Mouse (Mus musculus) liver, embryonic 11.5 days (tissue): ENCODE data around the gene Maco1. TPM values are rescaled to one million over a fixed set of nuclear protein-coding genes. Genes with fewer than 3 reads are reported as not detected.
A peak's percentile ranks its signal among the peaks of the same experiment; 100 is the strongest.

ENCODE experiments used
- ATAC-seq: fragments of 200-750 bp; cut with Nextera tagmentation; replicated peaks from 2 replicates; pipeline ENCODE4 v1.8.0; 2017; ENCODE audit warnings: moderate number of reproducible peaks, mild to moderate bottlenecking, moderate TSS enrichment, moderate library complexity; ENCODE audit not compliant: low FRiP score
- DNase-seq: peaks from one replicate; pipeline ENCODE4 v3.0.0-alpha.2; 2017; ENCODE audit warnings: low spot score
- H3K27ac ChIP-seq: fragments of 300-500 bp; sonication (generic); 2 replicates; pipeline ENCODE4 v1.5.1; 2014; ENCODE audit warnings: mild to moderate bottlenecking, low read depth, low read length, control low read depth
- H3K27me3 ChIP-seq: fragments of 300-500 bp; sonication (generic); replicated peaks from 2 replicates; pipeline ENCODE4 v1.6.1; 2014; ENCODE audit warnings: low read length, mixed read lengths; ENCODE audit not compliant: control insufficient read depth, insufficient read depth
- H3K36me3 ChIP-seq: fragments of 300-500 bp; sonication (generic); 2 replicates; pipeline ENCODE4 v1.6.1; 2014; ENCODE audit warnings: mild to moderate bottlenecking, low read length, moderate library complexity, mixed read lengths; ENCODE audit not compliant: control insufficient read depth, insufficient read depth
- H3K4me1 ChIP-seq: fragments of 300-500 bp; sonication (generic); replicated peaks from 2 replicates; pipeline ENCODE4 v1.6.1; 2014; ENCODE audit warnings: low read length, mixed read lengths; ENCODE audit not compliant: control insufficient read depth, insufficient read depth
- H3K4me2 ChIP-seq: fragments of 300-500 bp; sonication (generic); 2 replicates; pipeline ENCODE4 v1.6.1; 2014; ENCODE audit warnings: mild to moderate bottlenecking, control low read depth, moderate library complexity
- H3K4me3 ChIP-seq: fragments of 300-500 bp; sonication (generic); 2 replicates; pipeline ENCODE4 v1.5.1; 2014; ENCODE audit warnings: low read depth, low read length, control low read depth
- H3K9ac ChIP-seq: fragments of 300-500 bp; sonication (generic); 2 replicates; pipeline ENCODE4 v1.6.1; 2014; ENCODE audit warnings: low read depth, low read length, control low read depth
- H3K9me3 ChIP-seq: fragments of 300-500 bp; sonication (generic); 2 replicates; pipeline ENCODE4 v1.6.1; 2016; ENCODE audit warnings: low read length, inconsistent platforms, mixed read lengths; ENCODE audit not compliant: control insufficient read depth
- WGBS: fragments of 180-500 bp; shearing (Covaris S2); extraction: QIAGEN DNeasy Blood & Tissue Kit; methylation state at CpG from one replicate; pipeline ENCODE4 v1.1.7; 2014; 5-methylcytosine and 5-hydroxymethylcytosine counted together
- polyA plus RNA-seq: library from polyadenylated mRNA; unstranded; fragments of >200 nt; fragmentation: Nextera tagmentation; extraction: Ambion mirVana; gene quantifications from 2 replicates; pipeline ENCODE4 v1.2.1, GENCODE M21; 2014

The Maco1 gene
- polyA plus RNA-seq, 1 experiment from 2014 or later = 26.3 TPM

DNA sequence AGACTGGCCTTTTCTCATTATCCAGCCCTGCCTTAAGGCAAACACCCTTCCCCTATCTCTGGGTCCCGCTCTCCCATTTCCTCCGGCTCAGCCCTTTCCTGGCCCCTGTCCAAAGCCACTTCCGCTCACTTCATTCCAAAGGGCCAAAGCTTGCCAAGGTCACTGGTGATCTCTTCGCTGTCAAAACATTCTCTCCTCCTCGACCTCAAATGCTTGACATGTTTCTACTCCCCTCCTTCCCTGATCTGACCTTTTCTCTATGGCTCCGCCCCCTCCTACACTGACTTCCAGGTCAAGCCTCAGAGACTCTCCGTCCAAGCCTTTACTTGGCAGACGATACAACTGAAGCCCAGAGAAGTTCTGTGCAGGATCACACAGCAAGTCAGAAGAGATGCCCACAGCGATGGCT, 92.3 kb downstream of the Maco1 start:
- H3K9ac ChIP-seq = peak overlapping the region; percentile 12
- no peak; the same call in 1 of the 2 replicates for ATAC-seq
- 16% methylated on average over 9 of the region's 9 CpGs for WGBS
- peaks cover 88% of the 10 kb centered on the region for H3K4me1 ChIP-seq
- peak; percentile 68 for DNase-seq
- H3K36me3 ChIP-seq = no peaks in the 10 kb centered on the region; the same call in 1 of the 2 replicates
- H3K4me3 ChIP-seq = peak overlapping the region; percentile 10; the same call in 1 of the 2 replicates
- peak overlapping the region; percentile 84 for H3K27ac ChIP-seq
- no peaks in the 10 kb centered on the region for H3K9me3 ChIP-seq
- H3K4me2 ChIP-seq = peak overlapping the region; percentile 36
- no peaks in the 10 kb centered on the region for H3K27me3 ChIP-seq

DNA sequence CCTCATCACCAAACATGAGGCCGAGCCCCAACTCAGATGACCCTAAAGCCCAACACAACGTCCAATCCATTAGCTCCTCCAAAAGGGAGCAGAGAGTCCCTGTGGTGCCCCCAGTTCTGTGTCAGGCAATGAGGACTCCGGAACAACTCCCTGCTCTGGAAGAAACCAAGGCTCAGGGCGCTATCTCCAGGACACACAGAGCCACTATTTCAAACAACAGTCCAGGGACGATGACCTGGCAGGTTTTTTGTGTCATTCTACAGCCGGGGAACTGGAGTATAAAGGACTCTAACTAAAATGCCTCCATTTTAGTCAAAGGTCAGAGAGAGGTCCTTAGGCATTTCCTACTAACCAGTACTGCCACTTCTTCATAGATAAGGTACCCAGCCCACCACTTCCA, 92.9 kb downstream of the Maco1 start:
- H3K4me2 ChIP-seq = peak overlapping the region; percentile 36
- ATAC-seq = peak; percentile 38; the same call in 1 of the 2 replicates
- H3K4me1 ChIP-seq = peaks cover 88% of the 10 kb centered on the region
- peaks cover under 1% of the 10 kb centered on the region; the same call in 1 of the 2 replicates for H3K36me3 ChIP-seq
- H3K27ac ChIP-seq = peak overlapping the region; percentile 84
- no peaks in the 10 kb centered on the region for H3K27me3 ChIP-seq
- 39% methylated on average over 6 of the region's 6 CpGs for WGBS
- no peaks in the 10 kb centered on the region for H3K9me3 ChIP-seq
- H3K4me3 ChIP-seq = no peak overlapping the region; the same call in 1 of the 2 replicates
- no peak for DNase-seq
- H3K9ac ChIP-seq = peak overlapping the region; percentile 12

DNA sequence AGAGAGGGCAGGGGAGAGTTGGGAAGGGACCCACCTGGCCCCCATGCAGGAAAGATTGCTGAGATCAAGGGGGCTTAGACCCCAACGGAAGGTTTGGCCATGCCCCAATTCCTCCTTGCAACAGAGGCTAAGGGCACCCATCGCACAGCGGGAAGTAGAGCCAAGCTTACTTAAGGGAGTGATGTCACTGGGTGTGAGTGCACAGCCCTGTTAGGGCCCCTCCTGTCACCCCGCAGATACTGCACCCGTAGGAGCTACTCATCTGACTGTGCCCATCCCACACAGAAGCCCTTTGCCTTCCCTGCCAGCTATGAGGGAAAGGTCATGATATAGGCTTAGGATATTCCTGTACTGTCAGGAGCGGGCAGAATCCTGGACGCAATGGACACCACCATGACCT, 93.6 kb downstream of the Maco1 start:
- ATAC-seq = peak; percentile 84
- WGBS = 61% methylated on average over 7 of the region's 7 CpGs
- peak overlapping the region; percentile 36 for H3K4me2 ChIP-seq
- H3K9me3 ChIP-seq = no peaks in the 10 kb centered on the region
- peaks cover 88% of the 10 kb centered on the region for H3K4me1 ChIP-seq
- H3K27me3 ChIP-seq = no peaks in the 10 kb centered on the region
- H3K27ac ChIP-seq = peak overlapping the region; percentile 84
- no peak overlapping the region for H3K4me3 ChIP-seq
- DNase-seq = no peak
- peak overlapping the region; percentile 27 for H3K9ac ChIP-seq
- H3K36me3 ChIP-seq = peaks cover 6% of the 10 kb centered on the region; the same call in 1 of the 2 replicates

DNA sequence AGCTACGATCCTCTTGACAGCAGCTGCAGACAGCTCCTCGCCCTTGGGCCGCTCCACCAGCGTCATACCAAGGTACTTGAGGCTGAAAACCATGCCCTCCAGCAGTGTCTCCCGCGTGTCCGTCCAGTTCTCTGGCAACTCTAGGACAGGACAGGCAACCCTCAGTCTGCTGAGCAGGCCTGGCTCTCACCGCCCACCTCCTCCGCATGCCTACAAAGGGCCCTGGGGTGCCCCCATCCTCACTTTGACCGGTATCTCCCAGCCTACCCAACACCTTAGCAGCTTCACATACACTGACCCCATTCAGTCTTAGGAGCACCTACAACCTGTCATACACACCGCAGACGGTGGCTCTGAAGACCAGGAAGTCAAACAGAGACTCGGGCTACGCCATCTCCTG, 94.2 kb downstream of the Maco1 start:
- Histone ChIP-seq H3K4me2 (peak overlapping the region; percentile 36), H3K9me3 (no peaks in the 10 kb centered on the region), H3K27me3 (no peaks in the 10 kb centered on the region), H3K4me1 (peaks cover 88% of the 10 kb centered on the region), H3K36me3 (peaks cover 8% of the 10 kb centered on the region; the same call in 1 of the 2 replicates), H3K4me3 (no peak overlapping the region), H3K27ac (peak overlapping the region; percentile 84), H3K9ac (peak overlapping the region; percentile 27; the same call in 1 of the 2 replicates)
- DNase-seq = no peak
- no peak for ATAC-seq
- WGBS = 88% methylated on average over 14 of the region's 14 CpGs

DNA sequence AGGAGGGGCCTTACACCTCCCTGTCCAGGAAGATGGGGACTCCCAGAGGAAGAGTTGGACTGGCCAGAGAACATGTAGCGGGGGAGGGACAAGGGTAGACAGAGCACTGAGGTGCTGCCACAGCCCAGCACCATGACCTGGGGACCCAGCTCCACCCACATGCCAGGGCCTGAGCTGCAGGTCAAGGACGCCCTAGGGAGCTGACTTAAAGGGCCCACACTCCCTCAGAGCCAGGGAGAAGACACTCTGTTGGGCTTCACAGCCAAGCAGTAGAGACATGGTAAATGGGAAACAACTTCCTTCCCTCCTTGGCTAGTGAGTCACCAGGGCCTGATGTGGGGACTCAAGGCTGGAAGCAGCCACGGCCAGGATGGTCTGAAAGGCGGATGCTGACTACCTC, 94.8 kb downstream of the Maco1 start:
- no peak overlapping the region for H3K9ac ChIP-seq
- ATAC-seq = no peak
- H3K27ac ChIP-seq = no peak overlapping the region
- no peaks in the 10 kb centered on the region for H3K27me3 ChIP-seq
- WGBS = 74% methylated on average over 4 of the region's 4 CpGs
- H3K4me2 ChIP-seq = no peak overlapping the region
- no peak overlapping the region for H3K4me3 ChIP-seq
- peaks cover 89% of the 10 kb centered on the region for H3K4me1 ChIP-seq
- peaks cover 10% of the 10 kb centered on the region; the same call in 1 of the 2 replicates for H3K36me3 ChIP-seq
- DNase-seq = no peak
- no peaks in the 10 kb centered on the region for H3K9me3 ChIP-seq

DNA sequence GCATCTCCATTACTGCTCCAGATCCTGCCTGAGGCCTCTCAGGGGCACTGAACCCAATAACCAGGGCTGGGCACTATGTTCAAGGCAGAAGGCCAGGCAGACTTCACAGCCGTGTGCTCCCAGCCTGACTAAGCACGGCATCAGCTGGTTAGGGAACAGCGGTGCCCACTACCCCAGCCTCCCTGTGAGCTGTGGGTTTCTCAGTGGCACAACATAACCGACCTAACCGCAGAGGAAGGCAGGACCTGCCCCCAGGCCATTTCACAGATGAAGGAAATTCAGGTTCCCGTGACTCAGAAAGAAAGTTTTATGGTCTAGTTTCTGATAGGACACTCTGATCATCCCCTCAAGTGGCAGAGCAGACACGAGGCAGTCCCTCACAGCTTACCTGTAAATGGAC, 96.2 kb downstream of the Maco1 start:
- DNase-seq (no peak), ATAC-seq (no peak)
- H3K9ac ChIP-seq = no peak overlapping the region
- H3K9me3 ChIP-seq = no peaks in the 10 kb centered on the region
- no peak overlapping the region for H3K4me2 ChIP-seq
- WGBS = 76% methylated on average over 7 of the region's 7 CpGs
- H3K36me3 ChIP-seq = peaks cover 10% of the 10 kb centered on the region; the same call in 1 of the 2 replicates
- no peak overlapping the region for H3K4me3 ChIP-seq
- no peaks in the 10 kb centered on the region for H3K27me3 ChIP-seq
- peaks cover 91% of the 10 kb centered on the region for H3K4me1 ChIP-seq
- H3K27ac ChIP-seq = 0 out of 2 replicates have a peak overlapping the region, but pooled peaks have one; percentile 26

DNA sequence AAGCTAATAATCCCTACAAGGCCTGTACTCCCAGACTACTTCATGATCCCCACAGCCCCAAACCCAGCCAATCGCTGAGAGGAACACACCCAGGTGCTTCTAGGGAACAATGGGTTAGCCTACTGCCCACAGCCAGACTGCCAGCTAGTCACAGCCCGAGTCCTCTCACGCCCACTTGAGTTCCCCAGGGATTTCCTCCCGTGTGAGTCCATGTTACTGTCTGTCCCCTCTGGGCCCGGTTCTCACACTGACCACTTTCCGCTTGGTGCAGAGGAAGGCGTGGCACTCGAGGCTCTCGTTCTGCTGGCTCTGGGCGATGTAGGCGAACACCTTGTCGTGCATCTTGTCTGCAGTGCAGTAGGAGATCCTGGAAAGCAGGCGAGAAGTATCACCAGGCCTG, 98.2 kb downstream of the Maco1 start:
- Histone ChIP-seq H3K27ac (peak overlapping the region; percentile 68), H3K36me3 (peaks cover 10% of the 10 kb centered on the region; the same call in 1 of the 2 replicates), H3K27me3 (no peaks in the 10 kb centered on the region), H3K4me2 (no peak overlapping the region), H3K9ac (0 out of 2 replicates have a peak overlapping the region, but pooled peaks have one; percentile 35), H3K4me1 (peaks cover 90% of the 10 kb centered on the region), H3K4me3 (no peak overlapping the region), H3K9me3 (no peaks in the 10 kb centered on the region)
- ATAC-seq = no peak
- no peak for DNase-seq
- WGBS = 78% methylated on average over 13 of the region's 13 CpGs

DNA sequence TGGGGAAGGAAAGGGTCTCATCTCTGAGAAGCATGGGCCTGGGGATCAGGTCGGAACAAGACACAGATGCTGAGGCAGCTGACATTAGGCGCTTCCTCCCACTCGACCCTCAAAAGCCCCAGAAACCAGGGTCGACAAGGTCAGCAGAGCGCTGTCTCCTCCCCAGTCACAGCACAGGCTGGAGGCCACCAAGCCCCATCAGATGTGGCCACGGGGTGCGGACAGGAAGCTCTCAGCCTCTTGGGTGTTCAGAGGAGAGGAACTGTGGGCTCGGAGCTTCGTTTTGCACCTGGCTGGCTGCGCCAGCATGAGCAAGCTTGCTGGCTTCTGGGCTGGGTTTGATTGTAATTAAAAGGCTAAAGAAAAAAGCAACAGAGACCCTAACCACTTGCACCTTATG, 98.8 kb downstream of the Maco1 start:
- Histone ChIP-seq H3K27ac (peak overlapping the region; percentile 68), H3K9me3 (no peaks in the 10 kb centered on the region), H3K4me1 (peaks cover 84% of the 10 kb centered on the region), H3K4me2 (peak overlapping the region; percentile 5; the same call in 1 of the 2 replicates), H3K36me3 (peaks cover 10% of the 10 kb centered on the region; the same call in 1 of the 2 replicates), H3K4me3 (no peak overlapping the region), H3K27me3 (no peaks in the 10 kb centered on the region), H3K9ac (0 out of 2 replicates have a peak overlapping the region, but pooled peaks have one; percentile 35)
- WGBS = 36% methylated on average over 10 of the region's 10 CpGs
- ATAC-seq (no peak), DNase-seq (no peak)
